Mouse (Mus musculus) liver, embryonic 14.5 days (tissue): Measurements from ENCODE around the gene Slc24a1. TPM values are rescaled to one million over a fixed set of nuclear protein-coding genes. Genes with fewer than 3 reads are reported as not detected.

ENCODE experiments used
- ATAC-seq: fragments of 200-750 bp; cut with Nextera tagmentation; 2 replicates; pipeline ENCODE4 v1.8.0; 2017; ENCODE audit warnings: moderate number of reproducible peaks, mild to moderate bottlenecking, moderate library complexity; ENCODE audit not compliant: insufficient read depth
- DNase-seq, 3 experiments: peaks; one replicate each; pipeline ENCODE4 v3.0.0-alpha.2; 2012 to 2013; ENCODE audit warnings: low read depth in 3 of 3, low spot score in 3 of 3
- H3K27ac ChIP-seq: fragments of 300-500 bp; sonication (generic); 2 replicates; pipeline ENCODE4 v1.5.1; 2014; ENCODE audit warnings: moderate library complexity, mild to moderate bottlenecking, control low read depth, inconsistent platforms
- H3K27me3 ChIP-seq: fragments of 300-500 bp; sonication (generic); 2 replicates; pipeline ENCODE4 v1.6.1; 2014; ENCODE audit warnings: mild to moderate bottlenecking, low read length, moderate library complexity; ENCODE audit not compliant: control insufficient read depth, insufficient read depth
- H3K36me3 ChIP-seq: fragments of 300-500 bp; sonication (generic); replicated peaks from 2 replicates; pipeline ENCODE4 v1.6.1; 2014; ENCODE audit warnings: low read depth; ENCODE audit not compliant: control insufficient read depth, insufficient read depth
- H3K4me1 ChIP-seq, 2 experiments: fragments of 200-500 bp in 1 of 2; fragments of 300-500 bp in 1 of 2; sonication (generic) in 1 of 2; replicated peaks; 2 replicates each; pipeline ENCODE4 v1.6.1; 2012 to 2014; ENCODE audit warnings: antibody characterized with exemption in 1 of 2, inconsistent platforms in 1 of 2, low read length in 1 of 2; ENCODE audit not compliant: control insufficient read depth in 2 of 2, insufficient read depth in 2 of 2
- H3K4me2 ChIP-seq: fragments of 300-500 bp; sonication (generic); 2 replicates; pipeline ENCODE4 v1.6.1; 2014; ENCODE audit warnings: low read depth, mild to moderate bottlenecking, control low read depth, moderate library complexity
- H3K4me3 ChIP-seq, 2 experiments: fragments of 200-500 bp in 1 of 2; fragments of 300-500 bp in 1 of 2; sonication (generic) in 1 of 2; 2 replicates each; pipeline ENCODE4 v1.5.1; 2012 to 2014; ENCODE audit warnings: low read depth in 2 of 2, low read length in 2 of 2, mild to moderate bottlenecking in 2 of 2, control low read depth in 1 of 2, inconsistent platforms in 1 of 2, moderate library complexity in 1 of 2; ENCODE audit not compliant: insufficient read depth in 1 of 2
- H3K9ac ChIP-seq: fragments of 300-500 bp; sonication (generic); replicated peaks from 2 replicates; pipeline ENCODE4 v1.6.1; 2014; ENCODE audit warnings: mild to moderate bottlenecking, control low read depth, moderate library complexity
- H3K9me3 ChIP-seq: fragments of 300-500 bp; sonication (generic); 2 replicates; pipeline ENCODE4 v1.6.1; 2016; ENCODE audit warnings: low read length, mixed read lengths; ENCODE audit not compliant: control insufficient read depth
- CTCF ChIP-seq: IDR thresholded peaks from 2 replicates; pipeline ENCODE4 v1.5.1; 2016; ENCODE audit warnings: antibody characterized with exemption, low read depth, control low read depth
- EP300 ChIP-seq: IDR thresholded peaks from 2 replicates; pipeline ENCODE4 v1.6.1; 2016; ENCODE audit warnings: antibody characterized with exemption, low read depth
- WGBS: fragments of 180-500 bp; shearing (Covaris S2); extraction: QIAGEN DNeasy Blood & Tissue Kit; methylation state at CpG from one replicate; pipeline ENCODE4 v1.1.7; 2014; ENCODE audit not compliant: insufficient replicate concordance; 5-methylcytosine and 5-hydroxymethylcytosine counted together
- polyA plus RNA-seq, 2 experiments: library from polyadenylated mRNA; depleted of rRNA in 1 of 2; stranded (reverse) in 1 of 2; unstranded in 1 of 2; fragments of >200 nt; fragmentation: Nextera tagmentation in 1 of 2; extraction: Ambion mirVana in 1 of 2; gene quantifications; 2 replicates each; pipeline versions ENCODE4 v1.2.1 to v1.2.3; 2012 to 2014

Gene Slc24a1
- polyA plus RNA-seq, 2 experiments, result 0.02 to 0.03 TPM

- H3K4me3 ChIP-seq, result no peak overlapping the region
- 58% methylated on average over 4 of the region's 4 CpGs for WGBS
- DNase-seq, result no peak
- ATAC-seq, result no peak
- no peaks in the 10 kb centered on the region for H3K27me3 ChIP-seq
- TF ChIP-seq EP300, result no peak
- TF ChIP-seq CTCF, result no peak
- H3K9ac ChIP-seq, result no peak overlapping the region
- H3K36me3 ChIP-seq, result peaks cover 78% of the 10 kb centered on the region
- H3K4me2 ChIP-seq, result no peak overlapping the region
- no peaks in the 10 kb centered on the region for H3K9me3 ChIP-seq
- H3K27ac ChIP-seq, result no peak overlapping the region
- H3K4me1 ChIP-seq, result no peaks in the 10 kb centered on the region; a peak in 1 of 4 replicates
Measured at GRCm38 (mm10) chr9:64914629-64915028, 36.8 kb downstream of the Slc24a1 start.

- Histone ChIP-seq H3K27ac (no peak overlapping the region), H3K36me3 (peaks cover 81% of the 10 kb centered on the region), H3K9ac (no peak overlapping the region), H3K4me1 (no peaks in the 10 kb centered on the region; a peak in 1 of 4 replicates), H3K4me2 (no peak overlapping the region), H3K9me3 (no peaks in the 10 kb centered on the region), H3K4me3 (no peak overlapping the region), H3K27me3 (no peaks in the 10 kb centered on the region)
- no peak for DNase-seq
- ATAC-seq, result no peak
- 87% methylated on average over 2 of the region's 2 CpGs for WGBS
- TF ChIP-seq CTCF (no peak), EP300 (no peak)
Measured at GRCm38 (mm10) chr9:64913973-64914372, 37.4 kb downstream of the Slc24a1 start.

- TF ChIP-seq EP300 (no peak), CTCF (no peak)
- WGBS, result 96% methylated on average over 4 of the region's 4 CpGs
- Histone ChIP-seq H3K4me2 (no peak overlapping the region), H3K4me3 (no peak overlapping the region), H3K36me3 (peaks cover 78% of the 10 kb centered on the region), H3K27me3 (no peaks in the 10 kb centered on the region), H3K9ac (no peak overlapping the region), H3K4me1 (no peaks in the 10 kb centered on the region; a peak in 1 of 4 replicates), H3K27ac (no peak overlapping the region), H3K9me3 (no peaks in the 10 kb centered on the region)
- ATAC-seq (no peak), DNase-seq (no peak)
Measured at GRCm38 (mm10) chr9:64913406-64913805, 38.0 kb downstream of the Slc24a1 start.

DNA sequence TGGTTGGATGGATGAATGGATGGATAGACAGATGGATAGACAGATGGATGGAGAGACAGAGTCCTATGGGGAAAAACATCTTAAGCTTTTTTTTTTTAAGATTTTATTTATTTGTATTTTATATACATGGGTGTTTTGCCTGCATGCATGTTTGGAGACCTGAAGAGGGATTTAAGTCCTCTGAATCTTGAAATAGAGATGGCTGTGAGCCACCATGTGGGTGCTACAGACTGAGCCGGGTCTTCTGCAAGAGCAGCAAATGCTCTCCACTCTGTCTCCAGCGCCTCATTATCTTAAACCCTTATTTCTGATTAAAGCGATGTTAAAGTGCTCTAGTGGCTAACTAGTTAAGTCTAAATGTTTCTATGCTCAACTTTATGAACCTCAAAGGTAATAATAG is 44.0 kb downstream of the Slc24a1 start:
- DNase-seq (no peak), ATAC-seq (no peak)
- no peaks in the 10 kb centered on the region for H3K4me1 ChIP-seq
- no peak for TF ChIP-seq EP300
- no peak for TF ChIP-seq CTCF
- 88% methylated on average over 3 of the region's 3 CpGs for WGBS
- H3K36me3 ChIP-seq, result peaks cover 73% of the 10 kb centered on the region
- H3K4me2 ChIP-seq, result no peak overlapping the region
- no peak overlapping the region for H3K9ac ChIP-seq
- no peaks in the 10 kb centered on the region for H3K9me3 ChIP-seq
- H3K27ac ChIP-seq, result no peak overlapping the region
- H3K27me3 ChIP-seq, result no peaks in the 10 kb centered on the region
- no peak overlapping the region for H3K4me3 ChIP-seq

GRCm38 (mm10) chr9:64904917-64905640 is 46.3 kb downstream of the Slc24a1 start:
- ATAC-seq (no peak), DNase-seq (no peak)
- Histone ChIP-seq H3K4me3 (no peak overlapping the region), H3K4me1 (no peaks in the 10 kb centered on the region), H3K27me3 (no peaks in the 10 kb centered on the region), H3K4me2 (no peak overlapping the region), H3K9me3 (no peaks in the 10 kb centered on the region), H3K36me3 (peaks cover 70% of the 10 kb centered on the region), H3K9ac (no peak overlapping the region), H3K27ac (no peak overlapping the region)
- no peak for TF ChIP-seq CTCF
- 74% methylated on average over 14 of the region's 14 CpGs for WGBS
